Mouse (Mus musculus) heart, embryonic 11.5 days (tissue): Measurements from ENCODE around the gene Yipf3. TPM values are rescaled to one million over a fixed set of nuclear protein-coding genes. Genes with fewer than 3 reads are reported as not detected.

Experiments
- ATAC-seq: fragments of 200-750 bp; cut with Nextera tagmentation; replicated peaks from 2 replicates; pipeline ENCODE4 v1.8.0; 2017; ENCODE audit warnings: moderate library complexity; ENCODE audit not compliant: insufficient number of reproducible peaks, low FRiP score, low TSS enrichment
- H3K27ac ChIP-seq: fragments of 300-500 bp; sonication (generic); 2 replicates; pipeline ENCODE4 v1.5.1; 2014; ENCODE audit warnings: mild to moderate bottlenecking, low read depth, low read length
- H3K27me3 ChIP-seq: fragments of 300-500 bp; sonication (generic); 2 replicates; pipeline ENCODE4 v1.6.1; 2014; ENCODE audit warnings: mild to moderate bottlenecking, low read length, mixed read lengths; ENCODE audit not compliant: control insufficient read depth, insufficient read depth
- H3K36me3 ChIP-seq: fragments of 300-500 bp; sonication (generic); 2 replicates; pipeline ENCODE4 v1.6.1; 2014; ENCODE audit warnings: mild to moderate bottlenecking, low read length, moderate library complexity, mixed read lengths; ENCODE audit not compliant: control insufficient read depth, insufficient read depth
- H3K4me1 ChIP-seq: fragments of 300-500 bp; sonication (generic); 2 replicates; pipeline ENCODE4 v1.6.1; 2014; ENCODE audit warnings: low read length; ENCODE audit not compliant: control insufficient read depth, insufficient read depth
- H3K4me2 ChIP-seq: fragments of 300-500 bp; sonication (generic); 2 replicates; pipeline ENCODE4 v1.6.1; 2014; ENCODE audit warnings: mild to moderate bottlenecking, moderate library complexity
- H3K4me3 ChIP-seq: fragments of 300-500 bp; sonication (generic); 2 replicates; pipeline ENCODE4 v1.5.1; 2014; ENCODE audit warnings: low read depth, low read length
- H3K9ac ChIP-seq: fragments of 300-500 bp; sonication (generic); 2 replicates; pipeline ENCODE4 v1.6.1; 2014; ENCODE audit warnings: mild to moderate bottlenecking, low read depth, low read length, moderate library complexity
- H3K9me3 ChIP-seq: fragments of 300-500 bp; sonication (generic); replicated peaks from 2 replicates; pipeline ENCODE4 v1.6.1; 2016; ENCODE audit warnings: low read length; ENCODE audit not compliant: control insufficient read depth
- WGBS: fragments of 180-500 bp; shearing (Covaris S2); extraction: QIAGEN DNeasy Blood & Tissue Kit; methylation state at CpG from one replicate; pipeline ENCODE4 v1.1.7; 2014; ENCODE audit not compliant: insufficient replicate concordance; 5-methylcytosine and 5-hydroxymethylcytosine counted together
- polyA plus RNA-seq: library from polyadenylated mRNA; unstranded; fragments of >200 nt; fragmentation: Nextera tagmentation; extraction: Ambion mirVana; gene quantifications from 2 replicates; pipeline ENCODE4 v1.2.1, GENCODE M21; 2014

The Yipf3 gene
- polyA plus RNA-seq, 1 experiment from 2014 or later, result 83.0 TPM

- Histone ChIP-seq H3K36me3 (peaks cover 50% of the 10 kb centered on the region), H3K27ac (no peak overlapping the region), H3K9me3 (no peaks in the 10 kb centered on the region), H3K4me2 (no peak overlapping the region), H3K9ac (no peak overlapping the region), H3K4me1 (peaks cover 6% of the 10 kb centered on the region; the same call in 1 of the 2 replicates), H3K27me3 (no peaks in the 10 kb centered on the region), H3K4me3 (no peak overlapping the region)
- no peak for ATAC-seq
- 87% methylated on average over 5 of the region's 5 CpGs for WGBS
Observed at GRCm38 (mm10) chr17:46262201-46262694, 14.4 kb downstream of the Yipf3 start.

GRCm38 (mm10) chr17:46265502-46265901 lies 17.6 kb downstream of the Yipf3 start:
- H3K36me3 ChIP-seq, result peaks cover 29% of the 10 kb centered on the region
- no peak overlapping the region for H3K4me2 ChIP-seq
- H3K4me3 ChIP-seq, result no peak overlapping the region
- H3K27ac ChIP-seq, result no peak overlapping the region
- peaks cover 12% of the 10 kb centered on the region for H3K4me1 ChIP-seq
- no peak for ATAC-seq
- 86% methylated on average over 12 of the region's 12 CpGs for WGBS
- H3K9me3 ChIP-seq, result no peaks in the 10 kb centered on the region
- H3K27me3 ChIP-seq, result no peaks in the 10 kb centered on the region
- no peak overlapping the region for H3K9ac ChIP-seq

GRCm38 (mm10) chr17:46265918-46266618 lies 18.2 kb downstream of the Yipf3 start:
- peaks cover 29% of the 10 kb centered on the region for H3K36me3 ChIP-seq
- H3K9me3 ChIP-seq, result no peaks in the 10 kb centered on the region
- no peak overlapping the region for H3K9ac ChIP-seq
- H3K4me3 ChIP-seq, result no peak overlapping the region
- WGBS, result 16% methylated on average over 14 of the region's 14 CpGs
- peaks cover 12% of the 10 kb centered on the region for H3K4me1 ChIP-seq
- ATAC-seq, result no peak
- no peak overlapping the region for H3K27ac ChIP-seq
- no peak overlapping the region for H3K4me2 ChIP-seq
- no peaks in the 10 kb centered on the region for H3K27me3 ChIP-seq

GRCm38 (mm10) chr17:46266986-46267385 lies 19.1 kb downstream of the Yipf3 start:
- WGBS, result 70% methylated on average over 6 of the region's 6 CpGs
- no peaks in the 10 kb centered on the region for H3K27me3 ChIP-seq
- no peak for ATAC-seq
- H3K36me3 ChIP-seq, result peaks cover 24% of the 10 kb centered on the region
- no peak overlapping the region for H3K4me2 ChIP-seq
- no peak overlapping the region for H3K4me3 ChIP-seq
- H3K9ac ChIP-seq, result no peak overlapping the region
- peaks cover 12% of the 10 kb centered on the region for H3K4me1 ChIP-seq
- H3K9me3 ChIP-seq, result no peaks in the 10 kb centered on the region
- H3K27ac ChIP-seq, result no peak overlapping the region

- H3K4me3 ChIP-seq, result no peak overlapping the region
- peaks cover 19% of the 10 kb centered on the region for H3K36me3 ChIP-seq
- ATAC-seq, result no peak
- no peak overlapping the region for H3K4me2 ChIP-seq
- 80% methylated on average over 7 of the region's 7 CpGs for WGBS
- H3K4me1 ChIP-seq, result peaks cover 14% of the 10 kb centered on the region
- no peaks in the 10 kb centered on the region for H3K27me3 ChIP-seq
- H3K9me3 ChIP-seq, result no peaks in the 10 kb centered on the region
- H3K9ac ChIP-seq, result no peak overlapping the region
- no peak overlapping the region for H3K27ac ChIP-seq
Observed at GRCm38 (mm10) chr17:46267511-46267910, 19.6 kb downstream of the Yipf3 start.

GRCm38 (mm10) chr17:46268026-46268720 lies 20.3 kb downstream of the Yipf3 start:
- H3K27me3 ChIP-seq, result no peaks in the 10 kb centered on the region
- peaks cover 12% of the 10 kb centered on the region for H3K36me3 ChIP-seq
- peaks cover 18% of the 10 kb centered on the region for H3K4me1 ChIP-seq
- no peaks in the 10 kb centered on the region for H3K9me3 ChIP-seq
- H3K9ac ChIP-seq, result peak overlapping the region; percentile 39; the same call in 1 of the 2 replicates
- H3K4me2 ChIP-seq, result no peak overlapping the region
- H3K27ac ChIP-seq, result no peak overlapping the region
- no peak overlapping the region for H3K4me3 ChIP-seq
- 67% methylated on average over 10 of the region's 10 CpGs for WGBS
- no peak for ATAC-seq

- H3K36me3 ChIP-seq, result no peaks in the 10 kb centered on the region; the same call in 1 of the 2 replicates
- no peak for ATAC-seq
- 88% methylated on average over 19 of the region's 19 CpGs for WGBS
Observed at GRCm38 (mm10) chr17:46269771-46270534, 22.1 kb downstream of the Yipf3 start.

GRCm38 (mm10) chr17:46272058-46272457 lies 24.2 kb downstream of the Yipf3 start:
- Histone ChIP-seq H3K27ac (no peak overlapping the region), H3K4me3 (no peak overlapping the region), H3K4me2 (no peak overlapping the region), H3K4me1 (peaks cover 27% of the 10 kb centered on the region), H3K36me3 (peaks cover 2% of the 10 kb centered on the region; the same call in 1 of the 2 replicates), H3K27me3 (no peaks in the 10 kb centered on the region), H3K9me3 (no peaks in the 10 kb centered on the region), H3K9ac (no peak overlapping the region)
- no peak for ATAC-seq
- 73% methylated on average over 2 of the region's 2 CpGs for WGBS

More at GRCm38 (mm10) chr17:46269771-46270534, 22.1 kb downstream of the Yipf3 start:
- no peaks in the 10 kb centered on the region for H3K9me3 ChIP-seq
- no peak overlapping the region for H3K27ac ChIP-seq
- H3K9ac ChIP-seq, result no peak overlapping the region
- no peaks in the 10 kb centered on the region for H3K27me3 ChIP-seq
- H3K4me1 ChIP-seq, result peaks cover 28% of the 10 kb centered on the region
- H3K4me3 ChIP-seq, result no peak overlapping the region
- H3K4me2 ChIP-seq, result no peak overlapping the region
